Mouse (Mus musculus) thymus, adult 2 months (tissue): ENCODE results near the gene Sbf1. TPM values are rescaled to one million over a fixed set of nuclear protein-coding genes. Genes with fewer than 3 reads are reported as not detected.
A peak's percentile ranks its signal among the peaks of the same experiment; 100 is the strongest.

Experiments
- DNase-seq: peaks from one replicate; pipeline ENCODE4 v3.0.0; 2021
- H3K27ac ChIP-seq: fragments of 200-500 bp; 2 replicates; pipeline ENCODE4 v1.5.1; 2012; ENCODE audit warnings: low read length, control low read depth; ENCODE audit not compliant: control insufficient read depth, insufficient read depth
- H3K27me3 ChIP-seq: fragments of 200-500 bp; 2 replicates; pipeline ENCODE4 v1.6.1; 2012; ENCODE audit warnings: mild to moderate bottlenecking, low read length, moderate library complexity, mixed read lengths; ENCODE audit not compliant: control insufficient read depth, insufficient read depth
- H3K36me3 ChIP-seq: fragments of 200-500 bp; 2 replicates; pipeline ENCODE4 v1.6.1; 2012; ENCODE audit warnings: mild to moderate bottlenecking, low read length, moderate library complexity; ENCODE audit not compliant: control insufficient read depth, insufficient read depth
- H3K4me1 ChIP-seq: fragments of 200-500 bp; replicated peaks from 2 replicates; pipeline ENCODE4 v1.6.1; 2012; ENCODE audit warnings: low read length; ENCODE audit not compliant: control insufficient read depth, insufficient read depth
- H3K4me3 ChIP-seq: fragments of 200-500 bp; 2 replicates; pipeline ENCODE4 v1.5.1; 2012; ENCODE audit warnings: mild to moderate bottlenecking, low read length, control low read depth, moderate library complexity; ENCODE audit not compliant: control insufficient read depth, insufficient read depth
- CTCF ChIP-seq: fragments of 200-500 bp; IDR thresholded peaks from 2 replicates; pipeline ENCODE4 v1.5.1; 2012; ENCODE audit warnings: mild to moderate bottlenecking, control low read depth, low read length, moderate library complexity, borderline replicate concordance; ENCODE audit not compliant: control insufficient read depth, poor library complexity, insufficient read depth; ENCODE audit errors: extremely low read depth
- POLR2A ChIP-seq: fragments of 200-500 bp; IDR thresholded peaks from 2 replicates; pipeline ENCODE4 v1.6.1; 2012; ENCODE audit warnings: mild to moderate bottlenecking, low read length, control low read depth, moderate library complexity; ENCODE audit not compliant: control insufficient read depth, poor library complexity, insufficient read depth; ENCODE audit errors: extremely low read depth
- WGBS: fragments of 180-500 bp; shearing (Covaris S2); methylation state at CpG from one replicate; pipeline ENCODE4 v1.1.7; 2018; 5-methylcytosine and 5-hydroxymethylcytosine counted together
- polyA plus RNA-seq: library from polyadenylated mRNA; depleted of rRNA; stranded (reverse); fragments of >200 nt; gene quantifications from 2 replicates; pipeline ENCODE4 v1.2.3, GENCODE M21; 2012

Gene Sbf1
- polyA plus RNA-seq, 1 experiment, result 899 TPM

GRCm38 (mm10) chr15:89309962-89310498, 5.1 kb downstream of the Sbf1 start:
- no peaks in the 10 kb centered on the region for H3K27me3 ChIP-seq
- peaks cover 11% of the 10 kb centered on the region for H3K36me3 ChIP-seq
- no peak for TF ChIP-seq POLR2A
- peak; percentile 42; the same call in 1 of the 2 replicates for TF ChIP-seq CTCF
- peak; percentile 81 for DNase-seq
- no peak overlapping the region for H3K4me3 ChIP-seq
- H3K4me1 ChIP-seq, result peaks cover 66% of the 10 kb centered on the region
- peak overlapping the region; percentile 90 for H3K27ac ChIP-seq
- 6% methylated on average over 6 of the region's 6 CpGs for WGBS

DNA sequence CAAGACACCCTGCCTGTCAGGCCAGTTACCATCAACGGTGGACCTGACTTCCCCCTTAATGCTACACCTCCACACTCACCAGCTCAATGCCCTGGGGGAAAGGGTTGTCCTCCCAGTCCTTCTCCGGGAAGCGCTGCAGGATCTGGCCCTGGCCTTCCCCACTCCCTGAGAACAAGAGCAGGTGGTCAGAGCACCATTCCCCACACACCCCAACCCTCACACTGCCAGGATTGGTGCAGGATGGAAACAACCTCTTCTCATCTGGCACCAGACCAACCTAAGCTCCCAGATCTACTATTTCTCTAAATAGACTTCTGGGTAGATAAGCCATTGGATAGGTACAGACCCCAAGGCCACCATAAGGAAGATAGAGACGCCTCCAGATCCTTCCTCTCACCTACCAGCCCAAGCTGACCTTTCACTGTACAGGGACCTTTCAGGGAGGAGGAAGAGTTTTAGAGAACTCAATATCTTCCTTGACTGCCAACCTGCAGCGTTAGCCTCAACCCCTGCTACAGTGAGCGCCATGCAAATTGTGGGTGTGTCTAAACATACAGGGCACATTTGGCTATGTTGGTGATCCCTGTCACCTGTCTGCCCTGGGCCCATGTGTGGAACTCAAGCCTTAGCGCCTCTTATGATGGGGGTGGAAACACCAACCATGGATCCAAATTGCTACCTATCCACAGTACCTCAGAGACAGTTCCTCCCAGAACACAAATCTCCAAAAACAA, 6.5 kb downstream of the Sbf1 start:
- Histone ChIP-seq H3K4me3 (no peak overlapping the region), H3K4me1 (peaks cover 58% of the 10 kb centered on the region), H3K27me3 (no peaks in the 10 kb centered on the region), H3K36me3 (peaks cover 24% of the 10 kb centered on the region), H3K27ac (peak overlapping the region; percentile 90)
- 74% methylated on average over 7 of the region's 7 CpGs for WGBS
- DNase-seq, result no peak
- TF ChIP-seq POLR2A, result no peak
- no peak for TF ChIP-seq CTCF

DNA sequence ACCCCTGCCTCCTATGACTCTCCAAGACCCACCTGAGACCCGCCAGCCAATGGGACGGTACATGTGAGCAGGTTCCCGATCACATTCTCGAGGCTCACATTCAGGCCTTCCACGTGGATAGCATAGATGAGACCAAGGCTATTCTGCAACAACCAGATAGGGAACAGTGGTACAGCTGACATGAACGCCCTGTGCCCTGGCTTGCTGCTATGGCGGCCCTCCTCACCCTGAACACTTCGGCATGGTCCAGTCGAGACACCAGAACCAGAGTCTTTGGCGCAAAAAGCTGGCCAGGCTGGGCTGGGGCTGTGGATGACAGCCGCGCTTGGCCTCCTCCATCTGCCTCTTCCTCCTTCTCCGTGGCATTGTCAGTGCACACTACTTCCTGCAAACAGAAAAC, 7.7 kb downstream of the Sbf1 start:
- H3K36me3 ChIP-seq, result peaks cover 34% of the 10 kb centered on the region
- H3K27ac ChIP-seq, result no peak overlapping the region
- peaks cover 49% of the 10 kb centered on the region for H3K4me1 ChIP-seq
- no peak for DNase-seq
- H3K4me3 ChIP-seq, result no peak overlapping the region
- no peaks in the 10 kb centered on the region for H3K27me3 ChIP-seq
- 81% methylated on average over 13 of the region's 13 CpGs for WGBS
- TF ChIP-seq CTCF (no peak), POLR2A (no peak)

DNA sequence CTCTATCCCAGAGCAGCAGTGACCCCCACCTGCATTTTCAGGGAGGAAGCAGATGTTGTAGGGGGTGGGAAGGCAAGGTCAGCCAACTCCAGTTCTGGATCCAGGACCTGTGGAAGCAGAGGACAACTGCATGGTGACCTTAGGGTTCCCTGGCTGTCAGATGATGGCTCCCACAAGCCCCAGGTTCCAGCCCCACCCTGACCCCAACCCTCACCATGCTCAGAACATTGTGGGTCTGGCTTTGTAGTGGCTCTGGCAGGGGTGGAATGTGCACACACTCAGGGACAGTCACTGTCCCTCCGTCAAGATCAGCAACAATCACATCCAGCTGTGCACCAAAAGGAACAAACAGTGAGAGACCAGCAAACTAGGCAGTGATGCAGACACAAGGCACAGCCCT, 9.1 kb downstream of the Sbf1 start:
- H3K4me3 ChIP-seq, result no peak overlapping the region
- peaks cover 49% of the 10 kb centered on the region for H3K36me3 ChIP-seq
- 100% methylated on average over 1 of the region's 1 CpGs for WGBS
- TF ChIP-seq POLR2A (no peak), CTCF (no peak)
- H3K27ac ChIP-seq, result no peak overlapping the region
- no peak for DNase-seq
- no peaks in the 10 kb centered on the region for H3K27me3 ChIP-seq
- peaks cover 39% of the 10 kb centered on the region for H3K4me1 ChIP-seq

DNA sequence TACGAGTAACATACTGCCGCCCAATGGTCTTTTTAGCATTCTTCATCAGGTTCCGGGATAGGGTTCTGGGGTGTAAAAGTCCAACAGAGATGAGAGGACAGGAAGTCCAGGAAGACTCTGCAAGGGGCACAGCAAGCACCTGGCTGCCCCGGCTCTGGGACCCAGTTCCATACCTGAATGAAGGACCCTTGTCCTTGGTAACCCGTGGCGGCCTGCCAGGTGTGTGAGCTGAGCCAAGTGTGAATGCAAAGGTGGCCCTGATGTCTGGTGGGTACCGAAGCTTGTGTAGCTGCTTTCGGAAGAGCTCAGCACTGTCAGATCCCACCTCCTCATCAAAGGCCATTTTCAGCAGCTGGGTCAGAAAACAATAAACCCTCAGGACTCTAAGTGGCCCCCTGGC, 14.5 kb downstream of the Sbf1 start:
- TF ChIP-seq POLR2A, result no peak
- no peak for TF ChIP-seq CTCF
- DNase-seq, result no peak
- 98% methylated on average over 8 of the region's 8 CpGs for WGBS
- Histone ChIP-seq H3K4me1 (no peaks in the 10 kb centered on the region), H3K27me3 (no peaks in the 10 kb centered on the region), H3K36me3 (peaks cover 78% of the 10 kb centered on the region), H3K27ac (no peak overlapping the region), H3K4me3 (no peak overlapping the region)

GRCm38 (mm10) chr15:89300180-89300579, 14.9 kb downstream of the Sbf1 start:
- TF ChIP-seq CTCF (no peak), POLR2A (no peak)
- Histone ChIP-seq H3K4me1 (no peaks in the 10 kb centered on the region), H3K36me3 (peaks cover 78% of the 10 kb centered on the region), H3K4me3 (no peak overlapping the region), H3K27me3 (no peaks in the 10 kb centered on the region), H3K27ac (no peak overlapping the region)
- WGBS, result 96% methylated on average over 13 of the region's 13 CpGs
- no peak for DNase-seq
